Mouse (Mus musculus) midbrain, embryonic 15.5 days (tissue): ENCODE measurements around the gene Zfr2. TPM values are rescaled to one million over a fixed set of nuclear protein-coding genes. Genes with fewer than 3 reads are reported as not detected.
A peak's percentile ranks its signal among the peaks of the same experiment; 100 is the strongest.

Source experiments
- ATAC-seq: fragments of 200-750 bp; cut with Nextera tagmentation; replicated peaks from 2 replicates; pipeline ENCODE4 v1.8.0; 2017; ENCODE audit warnings: moderate TSS enrichment
- H3K27ac ChIP-seq: fragments of 300-500 bp; sonication (generic); 2 replicates; pipeline ENCODE4 v1.5.1; 2015; ENCODE audit warnings: mild to moderate bottlenecking, inconsistent platforms
- H3K27me3 ChIP-seq: fragments of 300-500 bp; sonication (generic); replicated peaks from 2 replicates; pipeline ENCODE4 v1.6.1; 2015; ENCODE audit warnings: inconsistent platforms
- H3K36me3 ChIP-seq: fragments of 300-500 bp; sonication (generic); replicated peaks from 2 replicates; pipeline ENCODE4 v1.6.1; 2015; ENCODE audit warnings: inconsistent platforms
- H3K4me1 ChIP-seq: fragments of 300-500 bp; sonication (generic); 2 replicates; pipeline ENCODE4 v1.6.1; 2015; ENCODE audit warnings: inconsistent platforms
- H3K4me2 ChIP-seq: fragments of 300-500 bp; sonication (generic); 2 replicates; pipeline ENCODE4 v1.6.1; 2015; ENCODE audit warnings: inconsistent platforms, mild to moderate bottlenecking, moderate library complexity
- H3K4me3 ChIP-seq: fragments of 300-500 bp; sonication (generic); 2 replicates; pipeline ENCODE4 v1.5.1; 2015; ENCODE audit warnings: mild to moderate bottlenecking, inconsistent platforms
- H3K9ac ChIP-seq: fragments of 300-500 bp; sonication (generic); 2 replicates; pipeline ENCODE4 v1.6.1; 2015; ENCODE audit warnings: mild to moderate bottlenecking, inconsistent platforms
- H3K9me3 ChIP-seq: fragments of 300-500 bp; sonication (generic); 2 replicates; pipeline ENCODE4 v1.6.1; 2016; ENCODE audit warnings: inconsistent platforms
- WGBS: fragments of 180-500 bp; shearing (Covaris S2); methylation state at CpG from one replicate; pipeline ENCODE4 v1.1.7; 2015; ENCODE audit warnings: mixed read lengths; 5-methylcytosine and 5-hydroxymethylcytosine counted together
- polyA plus RNA-seq: library from polyadenylated mRNA; unstranded; fragments of >200 nt; fragmentation: Nextera tagmentation; extraction: Ambion mirVana; gene quantifications from 2 replicates; pipeline ENCODE4 v1.2.1, GENCODE M21; 2015

Zfr2 gene
- polyA plus RNA-seq, result 35.4 and 37.2 TPM in 2 replicates

GRCm38 (mm10) chr10:81232580-81233225, at the start of gene Zfr2:
Gene Zfr2 (plus strand): TSS chr10:81233155.
- Histone ChIP-seq H3K4me1 (peaks cover 50% of the 10 kb centered on the region), H3K36me3 (no peaks in the 10 kb centered on the region), H3K4me2 (peak within 1 kb of the TSS; percentile 62), H3K9me3 (no peaks in the 10 kb centered on the region), H3K27me3 (no peaks in the 10 kb centered on the region), H3K27ac (peak within 1 kb of the TSS; percentile 63), H3K4me3 (peak within 1 kb of the TSS; percentile 63), H3K9ac (peak within 1 kb of the TSS; percentile 69)
- 8% methylated on average over 29 of the region's 29 CpGs for WGBS
- ATAC-seq, result peak; percentile 57

- Histone ChIP-seq H3K36me3 (peaks cover 48% of the 10 kb centered on the region), H3K27ac (peak within 1 kb of the TSS; percentile 88)
- ATAC-seq, result no peak
These were observed 49.1 kb upstream of the Zfr2 start, which contains the start of gene 4930442H23Rik for GRCm38 (mm10) chr10:81183805-81184204. Gene 4930442H23Rik (minus strand): TSS chr10:81183849.

GRCm38 (mm10) chr10:81184765-81185164, 48.2 kb upstream of the Zfr2 start:
- Histone ChIP-seq H3K27me3 (no peaks in the 10 kb centered on the region), H3K9me3 (no peaks in the 10 kb centered on the region), H3K4me2 (no peak overlapping the region), H3K27ac (no peak overlapping the region), H3K4me1 (peaks cover 23% of the 10 kb centered on the region), H3K36me3 (peaks cover 38% of the 10 kb centered on the region), H3K4me3 (no peak overlapping the region), H3K9ac (no peak overlapping the region)
- no peak for ATAC-seq
- 79% methylated on average over 4 of the region's 4 CpGs for WGBS

More at GRCm38 (mm10) chr10:81183805-81184204, 49.1 kb upstream of the Zfr2 start, which contains the start of gene 4930442H23Rik:
- peaks cover 23% of the 10 kb centered on the region for H3K4me1 ChIP-seq
- WGBS, result 86% methylated on average over 5 of the region's 5 CpGs
- H3K27me3 ChIP-seq, result no peaks in the 10 kb centered on the region
- H3K9ac ChIP-seq, result peak within 1 kb of the TSS; percentile 72
- no peaks in the 10 kb centered on the region for H3K9me3 ChIP-seq
- H3K4me2 ChIP-seq, result peak within 1 kb of the TSS; percentile 53
- H3K4me3 ChIP-seq, result peak within 1 kb of the TSS; percentile 58

- Histone ChIP-seq H3K9ac (no peak overlapping the region), H3K36me3 (peaks cover 28% of the 10 kb centered on the region; the same call in 1 of the 2 replicates), H3K4me2 (no peak overlapping the region), H3K4me1 (peaks cover 26% of the 10 kb centered on the region), H3K4me3 (no peak overlapping the region), H3K9me3 (no peaks in the 10 kb centered on the region), H3K27ac (no peak overlapping the region), H3K27me3 (no peaks in the 10 kb centered on the region)
- WGBS, result 98% methylated on average over 9 of the region's 9 CpGs
- ATAC-seq, result no peak
These were observed 45.8 kb upstream of the Zfr2 start for GRCm38 (mm10) chr10:81187161-81187560.

GRCm38 (mm10) chr10:81189821-81190220, 43.1 kb upstream of the Zfr2 start:
- peaks cover 24% of the 10 kb centered on the region; the same call in 1 of the 2 replicates for H3K36me3 ChIP-seq
- H3K9me3 ChIP-seq, result no peaks in the 10 kb centered on the region
- no peak overlapping the region for H3K4me3 ChIP-seq
- H3K4me1 ChIP-seq, result peaks cover 18% of the 10 kb centered on the region
- no peaks in the 10 kb centered on the region for H3K27me3 ChIP-seq
- H3K27ac ChIP-seq, result no peak overlapping the region
- ATAC-seq, result no peak
- no peak overlapping the region for H3K4me2 ChIP-seq
- H3K9ac ChIP-seq, result no peak overlapping the region
- WGBS, result 79% methylated on average over 26 of the region's 26 CpGs

- Histone ChIP-seq H3K27me3 (peaks cover 4% of the 10 kb centered on the region), H3K36me3 (peaks cover 22% of the 10 kb centered on the region; the same call in 1 of the 2 replicates), H3K9me3 (no peaks in the 10 kb centered on the region), H3K4me3 (no peak overlapping the region), H3K4me1 (peaks cover 18% of the 10 kb centered on the region), H3K4me2 (no peak overlapping the region), H3K27ac (no peak overlapping the region), H3K9ac (no peak overlapping the region)
- 68% methylated on average over 31 of the region's 31 CpGs for WGBS
- ATAC-seq, result no peak
These were observed 42.6 kb upstream of the Zfr2 start for GRCm38 (mm10) chr10:81190236-81190911.

GRCm38 (mm10) chr10:81190912-81191321, 42.0 kb upstream of the Zfr2 start:
- WGBS, result 78% methylated on average over 6 of the region's 6 CpGs
- no peaks in the 10 kb centered on the region for H3K9me3 ChIP-seq

GRCm38 (mm10) chr10:81191342-81191982, 41.5 kb upstream of the Zfr2 start:
- no peak overlapping the region for H3K4me3 ChIP-seq
- H3K9ac ChIP-seq, result no peak overlapping the region
- ATAC-seq, result no peak
- H3K4me2 ChIP-seq, result peak overlapping the region; percentile 93
- H3K27me3 ChIP-seq, result peaks cover 14% of the 10 kb centered on the region
- peaks cover 19% of the 10 kb centered on the region; the same call in 1 of the 2 replicates for H3K36me3 ChIP-seq
- peak overlapping the region; percentile 99 for H3K27ac ChIP-seq
- 90% methylated on average over 18 of the region's 18 CpGs for WGBS
- H3K4me1 ChIP-seq, result peaks cover 18% of the 10 kb centered on the region
- no peaks in the 10 kb centered on the region for H3K9me3 ChIP-seq

More at GRCm38 (mm10) chr10:81190912-81191321, 42.0 kb upstream of the Zfr2 start:
- H3K27ac ChIP-seq, result no peak overlapping the region
- H3K9ac ChIP-seq, result no peak overlapping the region
- H3K4me1 ChIP-seq, result peaks cover 18% of the 10 kb centered on the region
- peaks cover 10% of the 10 kb centered on the region for H3K27me3 ChIP-seq
- no peak for ATAC-seq
- H3K36me3 ChIP-seq, result peaks cover 20% of the 10 kb centered on the region; the same call in 1 of the 2 replicates
- H3K4me2 ChIP-seq, result no peak overlapping the region
- H3K4me3 ChIP-seq, result no peak overlapping the region

GRCm38 (mm10) chr10:81192270-81192967, 40.5 kb upstream of the Zfr2 start:
- Histone ChIP-seq H3K4me2 (peak overlapping the region; percentile 93), H3K9ac (peak overlapping the region; percentile 63), H3K4me3 (peak overlapping the region; percentile 65), H3K4me1 (peaks cover 18% of the 10 kb centered on the region), H3K36me3 (peaks cover 12% of the 10 kb centered on the region; the same call in 1 of the 2 replicates), H3K9me3 (no peaks in the 10 kb centered on the region), H3K27ac (peak overlapping the region; percentile 99), H3K27me3 (peaks cover 22% of the 10 kb centered on the region)
- under 1% methylated on average over 88 of the region's 93 CpGs for WGBS
- peak; percentile 88 for ATAC-seq

GRCm38 (mm10) chr10:81192968-81193501, 39.9 kb upstream of the Zfr2 start:
- ATAC-seq, result peak; percentile 48
- peaks cover 22% of the 10 kb centered on the region for H3K27me3 ChIP-seq
- WGBS, result 3% methylated on average over 19 of the region's 19 CpGs

GRCm38 (mm10) chr10:81193991-81194774, 38.8 kb upstream of the Zfr2 start:
- H3K4me2 ChIP-seq, result no peak overlapping the region
- ATAC-seq, result no peak

More at GRCm38 (mm10) chr10:81192968-81193501, 39.9 kb upstream of the Zfr2 start:
- Histone ChIP-seq H3K9ac (peak overlapping the region; percentile 63), H3K27ac (peak overlapping the region; percentile 99), H3K4me3 (peak overlapping the region; percentile 65), H3K4me2 (peak overlapping the region; percentile 93), H3K36me3 (peaks cover 12% of the 10 kb centered on the region; the same call in 1 of the 2 replicates), H3K9me3 (no peaks in the 10 kb centered on the region), H3K4me1 (peaks cover 18% of the 10 kb centered on the region)

More at GRCm38 (mm10) chr10:81193991-81194774, 38.8 kb upstream of the Zfr2 start:
- Histone ChIP-seq H3K9ac (no peak overlapping the region), H3K4me1 (peaks cover 18% of the 10 kb centered on the region), H3K27ac (no peak overlapping the region), H3K36me3 (peaks cover 12% of the 10 kb centered on the region; the same call in 1 of the 2 replicates), H3K27me3 (peaks cover 22% of the 10 kb centered on the region), H3K9me3 (no peaks in the 10 kb centered on the region), H3K4me3 (no peak overlapping the region)
- WGBS, result 16% methylated on average over 37 of the region's 37 CpGs
